Mouse (Mus musculus) lung, postnatal 0 days (tissue): ENCODE measurements around the gene Igfbpl1. TPM values are rescaled to one million over a fixed set of nuclear protein-coding genes. Genes with fewer than 3 reads are reported as not detected.
A peak's percentile ranks its signal among the peaks of the same experiment; 100 is the strongest.

Experiments used
- ATAC-seq: fragments of 200-750 bp; cut with Nextera tagmentation; 2 replicates; pipeline ENCODE4 v1.8.0; 2017; ENCODE audit warnings: moderate library complexity
- DNase-seq: peaks from one replicate; pipeline ENCODE4 v3.0.0-alpha.2; 2016; ENCODE audit warnings: low spot score
- H3K27ac ChIP-seq: fragments of 300-500 bp; sonication (generic); 2 replicates; pipeline ENCODE4 v1.5.1; 2014; ENCODE audit warnings: antibody characterized with exemption, mild to moderate bottlenecking, low read length, mixed read lengths
- H3K27me3 ChIP-seq: fragments of 300-500 bp; sonication (generic); replicated peaks from 2 replicates; pipeline ENCODE4 v1.6.1; 2014; ENCODE audit warnings: low read length, mixed read lengths; ENCODE audit not compliant: insufficient read depth
- H3K36me3 ChIP-seq: fragments of 300-500 bp; sonication (generic); 2 replicates; pipeline ENCODE4 v1.6.1; 2014; ENCODE audit warnings: low read length, mixed read lengths; ENCODE audit not compliant: insufficient read depth
- H3K4me1 ChIP-seq: fragments of 300-500 bp; sonication (generic); 2 replicates; pipeline ENCODE4 v1.6.1; 2014; ENCODE audit warnings: antibody characterized with exemption, low read depth, low read length, mixed read lengths; ENCODE audit not compliant: insufficient read depth
- H3K4me2 ChIP-seq: fragments of 300-500 bp; sonication (generic); replicated peaks from 2 replicates; pipeline ENCODE4 v1.6.1; 2014; ENCODE audit warnings: low read depth, mild to moderate bottlenecking, low read length, moderate library complexity, mixed read lengths
- H3K4me3 ChIP-seq: fragments of 300-500 bp; sonication (generic); 2 replicates; pipeline ENCODE4 v1.5.1; 2014; ENCODE audit warnings: low read depth, low read length
- H3K9ac ChIP-seq: fragments of 300-500 bp; sonication (generic); replicated peaks from 2 replicates; pipeline ENCODE4 v1.6.1; 2014; ENCODE audit warnings: low read depth, mild to moderate bottlenecking
- H3K9me3 ChIP-seq: fragments of 300-500 bp; sonication (generic); 2 replicates; pipeline ENCODE4 v1.6.1; 2016; ENCODE audit warnings: low read length, mixed read lengths
- CTCF ChIP-seq: IDR thresholded peaks from 2 replicates; pipeline ENCODE4 v1.5.1; 2016; ENCODE audit warnings: antibody characterized with exemption, mild to moderate bottlenecking
- EP300 ChIP-seq: IDR thresholded peaks from 2 replicates; pipeline ENCODE4 v1.6.1; 2016; ENCODE audit warnings: antibody characterized with exemption, mild to moderate bottlenecking, control low read depth
- WGBS: fragments of 180-500 bp; shearing (Covaris S2); extraction: QIAGEN DNeasy Blood & Tissue Kit; methylation state at CpG from one replicate; pipeline ENCODE4 v1.1.7; 2014; 5-methylcytosine and 5-hydroxymethylcytosine counted together
- polyA plus RNA-seq: library from polyadenylated mRNA; unstranded; fragments of >200 nt; fragmentation: Nextera tagmentation; extraction: Ambion mirVana; gene quantifications from 2 replicates; pipeline ENCODE4 v1.2.1, GENCODE M21; 2015

Igfbpl1 gene
- polyA plus RNA-seq, 1 experiment from 2014 or later, result not detected

DNA sequence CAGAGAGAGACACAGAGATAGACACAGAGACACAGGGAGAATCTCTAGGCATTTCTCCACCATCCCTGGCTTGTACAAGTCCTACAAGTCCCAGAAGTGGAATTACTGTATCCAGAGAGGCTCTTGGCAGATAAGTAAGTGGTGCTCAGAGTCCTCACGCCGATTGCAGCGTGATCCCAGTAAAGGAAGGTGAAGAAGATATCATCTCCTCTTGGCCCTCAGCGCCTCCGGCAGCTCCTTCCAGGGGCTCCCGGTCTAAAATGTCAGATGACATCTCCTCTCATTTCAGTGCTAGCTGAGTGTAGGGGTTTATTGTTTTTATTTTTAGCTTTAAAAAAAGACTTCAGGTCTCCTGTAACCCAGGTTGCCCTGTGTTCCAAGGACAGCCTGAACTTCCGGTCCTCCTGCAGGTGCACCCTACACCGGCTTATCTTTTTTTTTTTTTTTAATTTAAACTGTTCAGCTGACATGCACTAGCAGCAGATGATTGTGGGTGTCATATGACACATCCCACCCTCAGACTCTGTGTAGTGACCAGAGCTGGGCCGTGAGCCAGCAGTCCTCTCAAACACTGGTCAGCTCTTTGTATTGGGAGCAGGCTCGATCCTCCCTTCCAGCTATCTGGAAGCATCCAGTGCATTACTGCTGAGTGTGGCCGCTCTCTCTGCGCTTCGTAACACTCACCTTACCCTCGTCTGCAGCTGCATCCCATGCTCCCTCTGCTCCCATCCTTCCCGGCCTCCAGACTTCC, 26.9 kb upstream of the Igfbpl1 start:
- Histone ChIP-seq H3K9ac (no peak overlapping the region), H3K36me3 (no peaks in the 10 kb centered on the region), H3K4me1 (no peaks in the 10 kb centered on the region; the same call in 1 of the 2 replicates), H3K4me2 (no peak overlapping the region), H3K27me3 (no peaks in the 10 kb centered on the region), H3K4me3 (no peak overlapping the region), H3K27ac (no peak overlapping the region), H3K9me3 (no peaks in the 10 kb centered on the region)
- DNase-seq (peak; percentile 29), ATAC-seq (no peak)
- TF ChIP-seq EP300 (no peak), CTCF (no peak)
- 33% methylated on average over 15 of the region's 15 CpGs for WGBS

DNA sequence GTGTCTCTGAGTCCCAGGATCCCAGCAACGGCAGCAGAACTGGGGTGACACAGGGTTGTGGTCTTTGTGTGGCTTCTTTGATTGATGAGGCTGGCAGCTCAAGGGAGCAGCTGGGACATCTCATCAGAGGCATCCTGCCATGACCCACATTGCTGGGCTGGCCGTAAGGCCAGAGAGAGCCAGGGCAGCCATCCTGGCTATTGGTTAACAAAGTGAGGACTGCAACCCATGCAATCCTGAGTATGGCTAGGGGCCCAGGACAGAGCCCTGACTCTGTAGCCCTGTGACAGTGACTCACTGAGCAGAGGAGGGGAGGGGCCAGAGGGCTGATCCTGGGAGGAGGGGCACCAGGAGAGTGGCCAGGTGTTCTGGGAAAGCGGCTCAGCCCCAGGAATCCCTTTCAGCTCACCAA, 24.9 kb upstream of the Igfbpl1 start:
- no peak for DNase-seq
- no peak overlapping the region for H3K9ac ChIP-seq
- H3K27me3 ChIP-seq, result no peaks in the 10 kb centered on the region
- no peak overlapping the region for H3K27ac ChIP-seq
- no peaks in the 10 kb centered on the region; the same call in 1 of the 2 replicates for H3K4me1 ChIP-seq
- TF ChIP-seq CTCF (no peak), EP300 (no peak)
- H3K36me3 ChIP-seq, result no peaks in the 10 kb centered on the region
- no peak overlapping the region for H3K4me3 ChIP-seq
- ATAC-seq, result peak; percentile 68
- H3K4me2 ChIP-seq, result no peak overlapping the region
- WGBS, result 28% methylated on average over 3 of the region's 3 CpGs
- no peaks in the 10 kb centered on the region for H3K9me3 ChIP-seq

DNA sequence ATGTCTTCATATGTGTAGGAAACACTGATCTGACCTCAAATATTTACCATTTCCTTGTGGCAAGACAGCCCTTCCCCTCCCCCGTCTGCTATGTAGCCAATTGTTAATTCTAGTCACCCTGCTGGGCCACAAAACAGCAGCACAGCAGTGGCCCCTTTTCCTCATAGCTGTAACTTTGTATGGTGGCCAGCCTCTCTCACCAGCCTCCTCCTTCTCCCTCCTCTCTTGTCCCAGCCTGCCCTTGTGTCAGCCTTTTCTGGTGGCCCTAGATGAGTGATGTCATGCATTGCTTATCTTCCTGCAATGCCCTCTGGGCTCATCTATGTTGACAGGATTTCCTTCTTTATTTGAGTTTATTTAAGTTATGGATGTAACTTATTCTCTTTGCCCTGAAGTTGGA, 22.7 kb upstream of the Igfbpl1 start:
- Histone ChIP-seq H3K27me3 (no peaks in the 10 kb centered on the region), H3K9me3 (no peaks in the 10 kb centered on the region), H3K9ac (no peak overlapping the region), H3K36me3 (no peaks in the 10 kb centered on the region), H3K4me1 (no peaks in the 10 kb centered on the region; the same call in 1 of the 2 replicates), H3K27ac (no peak overlapping the region), H3K4me3 (no peak overlapping the region), H3K4me2 (no peak overlapping the region)
- no peak for TF ChIP-seq EP300
- TF ChIP-seq CTCF, result no peak
- WGBS, result 62% methylated on average over 1 of the region's 1 CpGs
- ATAC-seq (no peak), DNase-seq (no peak)

DNA sequence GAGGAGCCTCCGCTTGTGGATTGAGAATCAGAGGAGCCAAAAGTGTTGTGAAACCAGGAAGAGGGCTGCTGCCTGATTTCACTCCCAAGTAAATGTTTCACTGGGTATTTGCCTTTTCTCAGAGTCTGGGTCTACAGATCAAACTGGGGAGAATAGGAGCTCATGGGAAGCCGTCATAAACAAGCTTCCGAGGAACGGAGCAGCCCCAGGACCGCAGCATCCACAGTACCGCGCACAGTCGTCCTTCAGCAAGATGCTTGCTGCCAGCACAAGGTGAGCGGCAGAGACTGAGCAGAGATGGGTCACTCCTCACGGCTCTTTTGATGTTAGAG, 22.1 kb upstream of the Igfbpl1 start:
- 47% methylated on average over 10 of the region's 10 CpGs for WGBS
- DNase-seq, result no peak
- Histone ChIP-seq H3K27ac (no peak overlapping the region), H3K4me2 (no peak overlapping the region), H3K36me3 (no peaks in the 10 kb centered on the region), H3K9me3 (no peaks in the 10 kb centered on the region), H3K27me3 (no peaks in the 10 kb centered on the region), H3K9ac (no peak overlapping the region), H3K4me3 (no peak overlapping the region), H3K4me1 (no peaks in the 10 kb centered on the region; the same call in 1 of the 2 replicates)
- no peak for ATAC-seq
- TF ChIP-seq CTCF (no peak), EP300 (no peak)

DNA sequence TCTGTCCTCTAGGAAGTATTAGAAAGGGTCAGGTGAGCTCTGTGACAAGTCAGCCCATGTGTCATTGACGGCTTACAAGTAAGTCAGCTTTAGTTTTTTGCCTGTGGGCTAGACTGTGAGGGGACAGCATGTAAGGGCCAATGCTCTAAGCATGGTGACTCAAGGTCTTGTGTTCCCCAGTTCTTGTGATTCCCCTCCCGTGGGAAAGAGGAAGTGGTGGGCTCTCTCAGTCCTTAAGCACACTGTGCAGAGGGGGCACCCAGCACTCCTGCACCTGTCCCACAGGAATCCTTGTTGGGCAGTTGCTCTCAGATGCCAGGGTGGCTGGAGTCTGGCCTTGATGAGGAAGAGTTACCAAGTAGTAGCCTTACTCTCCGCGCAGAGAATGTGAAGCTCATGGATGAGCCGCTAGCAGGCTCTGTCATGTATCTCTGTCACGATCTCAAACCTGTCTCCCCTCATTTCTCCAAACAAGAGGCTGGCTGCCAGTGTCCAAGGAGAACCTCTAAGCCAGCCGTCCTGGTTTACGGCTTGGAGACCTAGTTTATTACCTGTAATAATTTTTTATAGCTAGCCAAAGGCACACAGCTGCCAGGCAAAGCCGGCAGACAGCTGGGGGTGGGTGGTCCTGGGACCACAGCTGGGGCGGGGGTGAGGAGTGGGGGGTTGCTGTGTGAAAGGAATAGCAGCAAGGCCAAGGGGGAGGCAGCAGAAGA, 21.5 kb upstream of the Igfbpl1 start, which contains the start of gene Stra6l:
Gene Stra6l (plus strand): TSS at position 556 of the 716 bp plus-strand sequence.
- DNase-seq, result no peak
- Histone ChIP-seq H3K27ac (no peak within 1 kb of the TSS), H3K36me3 (no peaks in the 10 kb centered on the region), H3K4me2 (no peak within 1 kb of the TSS), H3K4me3 (no peak within 1 kb of the TSS), H3K27me3 (no peaks in the 10 kb centered on the region), H3K4me1 (no peaks in the 10 kb centered on the region; the same call in 1 of the 2 replicates), H3K9ac (no peak within 1 kb of the TSS), H3K9me3 (no peaks in the 10 kb centered on the region)
- 47% methylated on average over 10 of the region's 10 CpGs for WGBS
- TF ChIP-seq EP300 (no peak), CTCF (no peak)
- no peak for ATAC-seq

DNA sequence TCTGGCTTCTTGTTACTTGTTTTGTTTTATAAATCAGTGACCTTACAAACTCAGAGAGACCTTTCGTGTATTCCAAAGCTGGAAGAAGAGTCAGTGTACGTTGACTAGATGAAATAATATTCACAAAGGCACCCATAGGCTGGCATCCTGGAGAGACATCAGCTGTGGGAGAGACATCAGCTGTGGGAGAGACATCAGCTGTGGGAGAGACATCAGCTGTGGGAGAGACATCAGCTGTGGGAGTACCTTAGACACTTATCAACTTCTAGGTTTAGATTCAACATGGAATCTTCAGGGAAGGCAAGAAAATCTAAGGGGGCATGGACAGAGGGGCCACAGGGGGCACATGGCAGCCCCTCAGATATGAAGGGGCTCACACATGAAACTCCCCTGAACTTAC, 19.5 kb upstream of the Igfbpl1 start:
- DNase-seq (no peak), ATAC-seq (no peak)
- H3K4me3 ChIP-seq, result no peak overlapping the region
- no peaks in the 10 kb centered on the region for H3K27me3 ChIP-seq
- 88% methylated on average over 2 of the region's 2 CpGs for WGBS
- no peaks in the 10 kb centered on the region for H3K36me3 ChIP-seq
- TF ChIP-seq EP300 (no peak), CTCF (no peak)
- no peak overlapping the region for H3K27ac ChIP-seq
- H3K9ac ChIP-seq, result no peak overlapping the region
- no peaks in the 10 kb centered on the region; the same call in 1 of the 2 replicates for H3K4me1 ChIP-seq
- H3K9me3 ChIP-seq, result no peaks in the 10 kb centered on the region
- H3K4me2 ChIP-seq, result no peak overlapping the region
